Mouse (Mus musculus) liver, embryonic 14.5 days (tissue): ENCODE data around the gene Lsmem1.

Experiments
- CTCF ChIP-seq: IDR thresholded peaks from 2 replicates; pipeline ENCODE4 v1.5.1; 2016; ENCODE audit warnings: antibody characterized with exemption, low read depth, control low read depth
- EP300 ChIP-seq: IDR thresholded peaks from 2 replicates; pipeline ENCODE4 v1.6.1; 2016; ENCODE audit warnings: antibody characterized with exemption, low read depth

DNA sequence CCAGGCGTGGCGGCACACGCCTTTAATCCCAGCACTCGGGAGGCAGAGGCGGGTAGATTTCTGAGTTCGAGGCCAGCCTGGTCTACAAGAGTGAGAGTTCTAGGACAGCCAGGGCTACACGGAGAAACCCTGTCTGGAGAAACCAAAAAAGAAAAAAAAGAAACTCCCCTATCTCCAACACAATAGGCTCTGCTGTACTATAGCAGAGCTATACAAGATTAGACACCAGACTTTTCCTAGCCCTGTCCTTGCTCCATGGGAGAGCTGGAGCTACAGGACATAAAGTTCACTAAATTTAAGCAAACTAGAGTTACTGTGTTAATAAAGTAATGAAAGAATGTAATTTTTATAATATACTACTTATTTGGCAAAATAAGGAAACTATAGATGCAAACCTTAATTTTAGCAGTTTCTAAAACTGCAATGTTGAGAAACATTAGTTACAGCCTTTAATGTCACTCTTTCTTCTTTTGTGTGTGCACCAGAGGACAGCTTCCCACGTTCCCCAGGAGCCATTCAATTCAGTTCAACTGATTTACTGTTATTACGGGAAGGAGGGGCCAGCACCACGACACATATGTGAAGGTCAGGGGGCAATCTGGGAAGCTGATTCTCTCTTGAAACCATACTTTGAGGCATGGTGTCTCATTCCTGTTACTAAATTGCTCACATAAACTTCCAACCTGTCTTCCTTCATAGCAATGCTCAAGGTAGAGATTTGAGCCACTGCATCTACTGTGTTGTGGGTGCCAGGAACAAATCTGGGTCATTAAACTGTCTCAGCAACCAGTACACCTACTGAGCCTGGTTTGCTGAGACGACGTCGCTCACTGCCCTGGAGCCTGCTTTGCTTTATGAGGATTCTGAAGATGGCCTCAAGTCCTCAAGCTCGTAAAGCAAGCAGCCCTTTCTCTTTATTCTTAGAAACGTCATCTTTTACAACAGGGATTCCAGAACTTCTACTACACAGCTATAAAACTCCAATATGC is 15.9 kb upstream of the Lsmem1 start:
- TF ChIP-seq CTCF (no peak), EP300 (no peak)
